Comparison of ENCODE assay signal across 10 mouse cellular contexts in the genomic region with DNA sequence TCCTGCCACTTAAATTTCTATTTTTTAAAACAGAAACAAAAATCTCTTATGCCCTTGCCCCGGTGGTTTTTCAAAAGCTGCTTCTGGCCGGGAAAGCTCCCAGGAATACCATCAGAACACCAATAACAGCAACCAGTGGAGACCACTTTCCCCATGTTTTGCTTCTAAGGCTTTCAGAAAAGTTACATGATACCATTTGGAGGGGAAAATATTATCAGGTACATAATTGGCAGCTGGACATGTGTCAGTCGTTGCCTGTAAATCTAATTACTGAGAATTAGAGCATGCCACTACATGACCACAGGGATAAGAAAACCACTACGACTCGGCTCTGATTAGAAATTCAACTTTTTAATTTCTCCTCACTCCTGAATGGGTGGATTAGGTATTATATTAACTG. TPM values are rescaled to one million over a fixed set of nuclear protein-coding genes. Genes with fewer than 3 reads are reported as not detected.
DNase-seq lines count a peak whose midpoint lies in the region; ATAC-seq and TF ChIP-seq lines count a peak whose summit lies in the region.
"Had no signal": no experiment of that assay in that cellular context is flagged by ENCODE, and none has a peak within 500 bp of the region (broad histone marks: within the 10 kb centered on the region; RNA-seq: fewer than 3 reads in every experiment).

No protein-coding gene starts in this region.

- peaks cover 88% of the 10 kb centered on the region for H3K27me3 ChIP-seq in midbrain, embryonic 10.5 days (ENCODE audit: low read depth, poor library complexity, severe bottlenecking)
- peaks cover 40% of the 10 kb centered on the region for H3K27me3 ChIP-seq in midbrain, embryonic 15.5 days (replicated peaks)
- H3K27me3 ChIP-seq in heart, postnatal 0 days (ENCODE audit: control insufficient read depth, insufficient read depth, low read length): no peaks in the 10 kb centered on the region
- H3K27me3 ChIP-seq in myocyte (ENCODE audit: control insufficient read depth, insufficient read depth, insufficient read length): no peaks in the 10 kb centered on the region

- H3K79me2 ChIP-seq in myocyte (ENCODE audit: control insufficient read depth, insufficient read depth): peaks cover 57% of the 10 kb centered on the region

- H3K9me3 ChIP-seq in midbrain, embryonic 10.5 days (replicated peaks): no peaks in the 10 kb centered on the region
- no peaks in the 10 kb centered on the region for H3K9me3 ChIP-seq in midbrain, embryonic 15.5 days
- H3K9me3 ChIP-seq in heart, postnatal 0 days (replicated peaks; ENCODE audit: control insufficient read depth, low read length): no peaks in the 10 kb centered on the region

- no peak for DNase-seq in gastrocnemius, adult 2 months
- no peak for DNase-seq in gastrocnemius, postnatal 25 days
- DNase-seq in midbrain, embryonic 10.5 days (ENCODE audit: low spot score): peak; percentile 15
- no peak for DNase-seq in heart, postnatal 0 days (ENCODE audit: low spot score)
- DNase-seq in adrenal gland, postnatal 36 days: no peak
- DNase-seq: adrenal gland, postnatal 10 days; kidney, postnatal 14 days had no signal

- H3K27ac ChIP-seq in gastrocnemius, adult 2 months: peak overlapping the region; percentile 100
- no peak overlapping the region for H3K27ac ChIP-seq in midbrain, embryonic 10.5 days (replicated peaks)
- H3K27ac ChIP-seq in midbrain, embryonic 15.5 days: no peak overlapping the region
- no peak overlapping the region for H3K27ac ChIP-seq in heart, postnatal 0 days (ENCODE audit: low read depth)

- H3K36me3 ChIP-seq in midbrain, embryonic 10.5 days: no peaks in the 10 kb centered on the region
- H3K36me3 ChIP-seq in midbrain, embryonic 15.5 days (replicated peaks): no peaks in the 10 kb centered on the region
- no peaks in the 10 kb centered on the region for H3K36me3 ChIP-seq in heart, postnatal 0 days (replicated peaks; ENCODE audit: control insufficient read depth, insufficient read depth, low read length)
- no peaks in the 10 kb centered on the region for H3K36me3 ChIP-seq in myocyte (ENCODE audit: control insufficient read depth, insufficient read depth)

- 9% methylated on average over 5 of the region's 5 CpGs for WGBS in midbrain, embryonic 10.5 days
- 11% methylated on average over 5 of the region's 5 CpGs for WGBS in midbrain, embryonic 15.5 days
- WGBS in heart, postnatal 0 days: 47% methylated on average over 5 of the region's 5 CpGs

- no peak for TF ChIP-seq CTCF in gastrocnemius, adult 2 months (IDR thresholded peaks at IDR 0.05)
- TF ChIP-seq CTCF in heart, postnatal 0 days (IDR thresholded peaks at IDR 0.05; ENCODE audit: low read depth): no peak

- no peak for TF ChIP-seq EP300 in heart, postnatal 0 days (IDR thresholded peaks at IDR 0.05; ENCODE audit: low read depth)

- no peak for ATAC-seq in midbrain, embryonic 15.5 days (replicated peaks)
- no peak for ATAC-seq in heart, postnatal 0 days (ENCODE audit: insufficient read depth, low read depth)
- ATAC-seq in megakaryocyte, adult 5-6 weeks (ENCODE audit: poor library complexity, severe bottlenecking): no peak

- H3K4me2 ChIP-seq in midbrain, embryonic 15.5 days: no peak overlapping the region
- peak overlapping the region; percentile 88 for H3K4me2 ChIP-seq in heart, postnatal 0 days (ENCODE audit: low read depth, low read length)
- peak overlapping the region; percentile 93 for H3K4me2 ChIP-seq in myocyte (ENCODE audit: low read depth)

- no peak overlapping the region for H3ac ChIP-seq in myocyte (ENCODE audit: control insufficient read depth, insufficient read length)

- no peak overlapping the region for H3K9ac ChIP-seq in midbrain, embryonic 15.5 days
- no peak overlapping the region; the same call in 1 of the 2 replicates for H3K9ac ChIP-seq in heart, postnatal 0 days (replicated peaks; ENCODE audit: low read depth, low read length)

- peak overlapping the region; percentile 97 for H3K4me3 ChIP-seq in gastrocnemius, adult 2 months
- H3K4me3 ChIP-seq in midbrain, embryonic 10.5 days: peak overlapping the region; percentile 76; the same call in 1 of the 2 replicates
- no peak overlapping the region for H3K4me3 ChIP-seq in midbrain, embryonic 15.5 days
- H3K4me3 ChIP-seq in heart, postnatal 0 days (ENCODE audit: low read depth, low read length): peak overlapping the region; percentile 98
- peak overlapping the region; percentile 80 for H3K4me3 ChIP-seq in myocyte

- TF ChIP-seq POLR2A in myocyte (IDR thresholded peaks at IDR 0.05; ENCODE audit: insufficient read length, low read depth): no peak

- H3K4me1 ChIP-seq in midbrain, embryonic 10.5 days: peaks cover 26% of the 10 kb centered on the region
- peaks cover 22% of the 10 kb centered on the region for H3K4me1 ChIP-seq in midbrain, embryonic 15.5 days
- peaks cover 13% of the 10 kb centered on the region for H3K4me1 ChIP-seq in heart, postnatal 0 days (ENCODE audit: control insufficient read depth, insufficient read depth)

- intact Hi-C loops in gastrocnemius, adult 2 months (cut with DNase I): no loop called here

TF ChIP-seq in myocyte, 11 proteins besides CTCF, POLR2A, EP300 and RAD21:
- no peak for TF ChIP-seq MYOD1 (IDR thresholded peaks at IDR 0.05; ENCODE audit: control insufficient read depth in 1 of 3, insufficient read length in 2 of 3, low read depth in 2 of 3)
- TF ChIP-seq MYOG (IDR thresholded peaks at IDR 0.05; ENCODE audit: control insufficient read depth in 1 of 3, insufficient read depth in 1 of 3, insufficient read length in 2 of 3, low read depth in 2 of 3): no peak
- TF ChIP-seq USF1 (IDR thresholded peaks at IDR 0.05; ENCODE audit: low read depth): no peak
- TF ChIP-seq POLR2AphosphoS2 (IDR thresholded peaks at IDR 0.05; ENCODE audit: insufficient read length, low read depth): no peak

RNA-seq across cellular contexts. Expression of a gene that starts 2.9 kb away (rescaled TPM):
- 10 to 100 TPM in 1 of 2 experiments, 1 to 10 TPM in 1; 8.2 to 14.0 TPM for total RNA-seq in gastrocnemius, adult 2 months (2021)
- total RNA-seq in gastrocnemius, postnatal 25 days (2021): 10 to 100 TPM in 1 of 2 experiments, 1 to 10 TPM in 1; 9.2 to 11.7 TPM
- polyA plus RNA-seq in midbrain, embryonic 10.5 days (2016; fragmentation: Nextera tagmentation; extraction: Ambion mirVana): 4.0 and 4.1 TPM in 2 replicates
- polyA plus RNA-seq in midbrain, embryonic 15.5 days (2015; fragmentation: Nextera tagmentation; extraction: Ambion mirVana): 2.5 and 2.6 TPM in 2 replicates
- total RNA-seq in heart, postnatal 0 days (2014; rRNA removed; ENCODE audit: low replicate concordance): 25.5 and 52.5 TPM in 2 replicates
- 16.6 and 17.5 TPM in 2 replicates for polyA plus RNA-seq in heart, postnatal 0 days (2015; fragmentation: Nextera tagmentation; extraction: Ambion mirVana)
- 17.3 TPM for polyA plus RNA-seq in myocyte (2012; fragmentation: generic; extraction: Trizol)
- total RNA-seq in adrenal gland, postnatal 36 days (2021): 10 to 100 TPM; 45.9 to 53.2 TPM
- total RNA-seq in megakaryocyte, adult 5-6 weeks (2015): 97.2 and 122 TPM in 2 replicates
- total RNA-seq in megakaryocyte, adult 5-6 weeks (2017): 93.9 and 102 TPM in 2 replicates

RNA-seq across cellular contexts. Expression of a gene that starts 12.3 kb away (rescaled TPM):
- total RNA-seq in gastrocnemius, adult 2 months (2021): 10 to 100 TPM; 40.7 to 45.6 TPM
- total RNA-seq in gastrocnemius, postnatal 25 days (2021): 10 to 100 TPM; 31.2 to 31.4 TPM
- 28.7 and 30.5 TPM in 2 replicates for polyA plus RNA-seq in midbrain, embryonic 10.5 days (2016; fragmentation: Nextera tagmentation; extraction: Ambion mirVana)
- 31.5 TPM in 2 replicates for polyA plus RNA-seq in midbrain, embryonic 15.5 days (2015; fragmentation: Nextera tagmentation; extraction: Ambion mirVana)
- 26.7 and 27.4 TPM in 2 replicates for total RNA-seq in heart, postnatal 0 days (2014; rRNA removed; ENCODE audit: low replicate concordance)
- polyA plus RNA-seq in heart, postnatal 0 days (2015; fragmentation: Nextera tagmentation; extraction: Ambion mirVana): 19.4 and 20.3 TPM in 2 replicates
- 30.1 TPM for polyA plus RNA-seq in myocyte (2012; fragmentation: generic; extraction: Trizol)
- 10 to 100 TPM; 29.9 to 30.3 TPM for total RNA-seq in adrenal gland, postnatal 36 days (2021)
- total RNA-seq in megakaryocyte, adult 5-6 weeks (2015): 34.5 and 35.8 TPM in 2 replicates
- 40.9 and 42.0 TPM in 2 replicates for total RNA-seq in megakaryocyte, adult 5-6 weeks (2017)
